Mouse (Mus musculus): ENCODE measurements around the gene Fam45a.

DNA sequence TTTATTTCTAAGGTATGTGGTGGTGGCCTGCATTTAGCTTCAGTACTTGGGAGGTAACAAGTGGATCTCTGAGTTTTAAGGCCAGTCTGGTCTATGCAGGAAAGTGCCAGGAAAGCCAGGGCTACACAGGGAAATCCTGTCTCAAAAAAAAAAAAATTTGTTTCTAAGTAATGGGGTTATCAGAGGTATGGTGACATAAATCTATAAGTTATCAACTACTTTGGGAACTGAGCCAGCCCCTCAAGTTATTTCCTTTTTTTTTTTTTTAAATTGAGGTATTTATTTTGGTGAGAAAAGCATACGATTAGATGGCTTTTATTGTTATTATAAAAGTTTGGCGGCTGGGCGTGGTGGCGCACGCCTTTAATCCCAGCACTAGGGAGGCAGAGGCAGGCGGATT lies 1.7 kb downstream of the Fam45a start:
- TF ChIP-seq POLR2A (IDR thresholded peaks at IDR 0.05; ENCODE audit: extremely low read depth, insufficient read depth, low read length) = no peak
- TF ChIP-seq CTCF (IDR thresholded peaks at IDR 0.05; ENCODE audit: extremely low read depth, insufficient read depth, low read length) = no peak
